Mouse (Mus musculus): ENCODE results near the gene Tm9sf3.

Gene Tm9sf3

DNA sequence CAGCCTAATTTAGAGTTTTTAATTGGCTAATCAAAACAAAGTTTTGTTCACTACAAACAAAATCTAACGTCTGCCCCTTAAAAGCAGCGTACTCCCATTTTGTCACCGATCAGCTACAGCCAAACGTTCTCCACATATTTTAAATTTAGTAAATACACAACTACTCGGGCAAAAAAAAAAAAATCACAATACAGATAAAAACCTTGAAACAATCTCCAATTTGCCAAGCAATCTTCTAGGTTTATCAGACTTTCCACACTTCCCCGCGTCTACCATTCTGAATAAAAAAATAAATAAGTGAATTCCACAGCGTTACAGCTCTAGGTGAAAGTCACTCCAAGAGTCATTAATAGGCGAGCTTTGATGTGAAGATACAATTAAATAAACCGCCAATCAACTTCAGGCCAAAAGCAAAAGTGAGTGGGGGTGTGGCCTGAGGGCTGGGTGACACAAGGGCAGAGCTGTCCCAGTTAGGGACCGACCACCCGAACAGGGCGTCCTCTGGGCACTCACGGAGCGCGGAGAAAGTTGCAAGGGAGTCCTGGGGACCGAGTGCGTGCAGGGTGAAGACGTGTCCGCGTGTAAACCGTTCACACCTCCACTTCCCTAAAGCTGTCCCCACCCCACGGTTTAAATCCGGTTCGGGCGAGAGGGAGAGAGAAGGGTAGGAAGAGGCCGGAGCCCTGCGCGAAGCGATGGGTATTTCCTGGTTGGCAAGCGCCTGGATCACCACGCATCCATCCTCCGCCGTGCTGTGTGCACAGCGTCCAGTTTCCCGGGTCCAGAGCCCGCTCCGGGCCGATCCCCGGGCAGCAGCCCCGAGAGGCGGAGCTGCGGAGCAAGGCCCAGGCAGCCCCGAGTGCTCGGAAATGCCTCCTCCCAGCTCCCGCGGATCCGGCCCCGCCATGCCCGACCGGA is 826 bp downstream of the Tm9sf3 start:
- DNase-seq (ENCODE audit: low spot score): peak; percentile 16

DNA sequence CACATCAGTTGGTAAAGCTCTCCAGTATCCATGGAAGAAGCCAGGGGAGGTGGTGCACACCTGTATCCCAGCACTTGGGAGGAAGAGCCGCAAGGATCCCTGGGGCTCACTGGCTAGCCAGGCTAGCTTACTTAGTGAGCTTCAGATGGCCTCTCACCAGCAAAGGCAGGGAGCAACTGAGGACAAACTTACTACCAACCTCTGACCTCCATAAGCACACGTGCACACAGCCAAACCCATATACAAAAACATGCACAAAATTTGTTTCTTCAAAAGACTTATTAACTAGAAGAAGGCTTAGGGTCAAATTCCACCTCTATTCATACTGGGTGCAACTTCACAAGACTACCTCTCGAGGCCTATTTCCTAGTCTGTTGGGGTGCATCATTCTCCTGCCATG is 3.1 kb downstream of the Tm9sf3 start:
- DNase-seq (ENCODE audit: low spot score): no peak

DNA sequence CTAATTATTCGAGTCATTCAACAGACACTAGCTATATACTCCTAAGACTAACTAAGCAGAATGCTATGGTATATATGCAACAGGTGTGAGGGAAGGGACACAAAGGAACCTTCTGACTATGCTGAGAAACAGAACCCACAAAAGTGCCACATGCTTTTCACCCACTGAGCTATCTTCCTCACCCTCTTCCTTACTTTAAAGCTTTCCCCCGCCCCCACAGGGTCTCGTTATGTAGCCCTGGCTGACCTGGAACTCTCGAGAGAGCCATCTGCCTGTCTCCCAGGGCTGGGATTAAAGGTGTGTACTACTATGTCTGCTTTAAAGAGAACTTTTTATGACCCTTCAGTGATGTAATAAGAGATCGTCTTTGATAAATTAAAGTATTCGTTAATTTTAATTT is 4.5 kb downstream of the Tm9sf3 start:
- no peak for DNase-seq (ENCODE audit: low spot score)

DNA sequence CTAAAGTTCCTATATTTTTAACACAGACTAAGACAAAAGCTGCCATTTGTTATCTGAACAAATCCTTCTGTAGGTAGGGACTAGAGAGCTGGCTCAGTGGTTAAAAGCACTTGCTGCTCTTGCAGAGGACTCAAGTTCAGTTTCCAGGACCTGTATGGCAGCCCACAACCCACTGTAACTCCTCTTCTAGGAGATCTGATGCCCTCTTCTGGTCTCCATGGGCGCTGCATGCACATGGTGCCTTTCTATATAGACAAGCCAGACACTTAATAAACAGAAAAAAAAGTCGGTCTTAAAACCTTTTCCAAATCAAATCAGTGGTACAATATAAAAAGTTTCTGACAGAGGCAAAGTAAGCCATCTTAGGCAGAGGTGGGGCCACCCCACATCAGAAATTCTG is 5.1 kb downstream of the Tm9sf3 start:
- no peak for DNase-seq (ENCODE audit: low spot score)

DNA sequence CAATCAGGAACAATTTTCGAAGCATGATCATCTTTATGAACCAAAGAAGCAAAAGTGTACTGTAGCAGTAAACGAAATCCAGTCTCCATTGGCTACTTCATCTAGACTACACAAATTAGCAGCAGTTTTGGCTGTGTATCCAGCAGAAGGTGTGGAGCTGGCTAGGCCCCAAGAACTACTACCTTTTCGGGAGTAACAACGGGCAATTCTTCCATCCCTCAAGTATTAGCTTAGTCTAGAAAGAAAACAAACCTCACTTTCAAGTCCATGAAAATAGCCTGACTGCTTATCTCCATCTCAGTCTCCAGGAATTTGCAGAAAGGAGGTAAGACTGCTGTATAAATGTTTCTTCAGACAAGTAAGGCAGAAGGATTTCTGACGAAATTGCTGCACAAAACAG is 9.2 kb downstream of the Tm9sf3 start:
- DNase-seq (ENCODE audit: low spot score): no peak

DNA sequence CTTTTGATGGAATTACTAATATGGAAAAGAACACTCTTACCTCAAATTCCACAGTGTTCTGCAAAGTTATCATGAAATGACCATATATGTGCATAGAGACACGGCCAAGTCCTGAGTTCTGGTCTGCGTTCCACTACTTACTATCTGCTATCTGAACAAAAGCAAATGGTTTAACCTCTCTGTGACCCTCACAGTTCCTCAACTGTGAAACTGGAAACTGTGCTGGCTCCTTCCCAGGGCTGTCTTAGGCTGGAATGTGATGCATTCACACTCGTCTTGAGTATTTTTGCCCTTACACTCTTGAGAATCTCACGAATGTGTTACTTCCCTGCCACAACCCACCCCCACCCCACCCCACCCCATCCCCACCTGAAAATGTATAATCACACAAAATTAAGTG is 14.8 kb downstream of the Tm9sf3 start:
- DNase-seq (ENCODE audit: low spot score): no peak

DNA sequence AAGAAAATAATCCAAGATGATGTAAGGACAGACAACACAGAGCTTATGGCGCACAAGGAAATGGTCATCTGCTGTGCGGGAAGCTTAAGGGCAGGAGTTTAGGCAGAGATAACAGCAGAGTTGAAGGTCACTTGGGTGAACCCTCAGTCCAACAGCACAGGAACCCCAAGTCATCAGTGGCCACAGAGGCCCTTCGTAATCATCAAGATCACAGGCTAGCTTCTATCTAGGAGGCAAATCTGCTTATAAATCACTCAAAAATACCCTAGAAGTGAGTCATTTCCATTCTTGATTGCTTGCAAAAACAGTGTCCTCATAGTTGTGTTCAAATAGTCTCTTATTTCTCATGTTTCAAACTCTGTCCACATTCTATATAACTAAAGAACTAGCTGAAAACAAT is 15.5 kb downstream of the Tm9sf3 start:
- no peak for DNase-seq (ENCODE audit: low spot score)

DNA sequence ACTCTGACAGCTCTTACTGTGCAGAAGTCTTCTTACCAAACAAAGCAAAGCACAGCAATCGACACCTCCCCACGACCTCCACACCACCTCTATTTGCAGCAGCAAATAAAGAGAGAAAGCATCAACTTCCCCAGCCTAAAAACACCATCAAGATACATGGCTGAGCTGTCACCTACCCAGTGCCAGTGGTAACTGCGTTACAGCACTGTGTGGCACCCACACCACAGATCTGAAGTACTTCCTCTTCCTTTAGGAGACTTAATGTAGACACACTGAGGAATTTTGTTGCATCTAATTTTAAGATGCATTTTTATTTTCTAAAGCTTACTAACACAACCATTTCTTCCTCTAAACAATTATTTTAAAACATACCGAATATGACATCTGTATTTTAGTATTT is 17.5 kb downstream of the Tm9sf3 start:
- no peak for DNase-seq (ENCODE audit: low spot score)

DNA sequence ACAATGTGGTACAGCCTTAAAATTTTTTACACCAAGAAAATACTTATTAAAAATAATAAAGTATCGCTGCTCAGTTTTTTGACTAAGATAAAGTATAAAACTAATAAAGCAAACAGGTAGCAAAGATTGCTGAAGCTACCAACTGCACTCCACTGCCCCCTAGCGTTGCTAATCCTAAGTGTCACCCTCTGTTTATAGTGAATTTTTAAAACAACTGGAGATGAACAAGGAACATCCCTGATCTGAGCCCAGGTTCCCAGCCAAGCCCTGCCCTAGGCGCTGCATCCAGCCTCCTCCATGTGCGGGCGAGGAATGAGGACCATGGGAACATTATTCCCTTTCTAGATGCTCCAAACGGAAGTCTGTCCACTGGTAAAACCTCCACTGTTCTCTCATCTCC is 19.2 kb downstream of the Tm9sf3 start:
- DNase-seq (ENCODE audit: low spot score): peak; percentile 31

DNA sequence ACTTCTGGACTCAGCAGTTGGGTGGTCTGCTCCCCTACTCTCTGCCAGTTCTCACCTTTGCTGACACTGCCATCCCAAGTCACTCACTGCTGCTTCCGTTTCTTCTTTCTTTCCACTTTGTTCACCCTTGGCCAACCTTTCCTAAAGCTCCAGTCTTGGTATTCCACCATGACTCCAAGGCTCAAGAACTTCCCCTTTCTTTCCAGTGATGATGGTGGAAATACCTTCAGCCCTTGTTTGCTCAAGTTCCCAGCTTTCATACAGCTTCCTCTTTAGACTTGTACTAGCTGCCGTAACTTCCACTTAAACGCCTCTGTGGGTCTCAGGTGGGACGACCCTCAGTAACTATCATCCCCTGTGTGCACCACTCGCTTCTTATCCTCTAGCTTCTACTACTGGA is 21.8 kb downstream of the Tm9sf3 start:
- DNase-seq (ENCODE audit: low spot score): no peak

DNA sequence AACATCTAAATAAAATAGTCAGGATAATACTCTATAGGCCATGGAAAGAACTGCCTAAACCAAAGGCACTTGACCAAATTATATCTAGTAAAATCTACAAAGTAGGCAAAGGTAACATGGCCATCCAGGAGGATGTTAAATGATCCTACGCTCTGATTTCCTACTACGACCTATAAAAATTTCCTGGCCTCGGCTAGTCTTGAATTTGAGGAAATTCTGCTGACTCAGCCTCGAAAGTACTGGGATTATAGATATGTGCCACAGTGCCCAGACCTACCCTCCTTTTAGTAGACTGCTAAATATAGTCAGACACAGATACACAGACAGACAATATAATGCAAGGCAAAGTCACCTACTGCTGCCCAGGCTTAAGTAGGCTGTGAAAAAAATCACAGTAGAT is 30.1 kb downstream of the Tm9sf3 start:
- DNase-seq (ENCODE audit: low spot score): no peak

DNA sequence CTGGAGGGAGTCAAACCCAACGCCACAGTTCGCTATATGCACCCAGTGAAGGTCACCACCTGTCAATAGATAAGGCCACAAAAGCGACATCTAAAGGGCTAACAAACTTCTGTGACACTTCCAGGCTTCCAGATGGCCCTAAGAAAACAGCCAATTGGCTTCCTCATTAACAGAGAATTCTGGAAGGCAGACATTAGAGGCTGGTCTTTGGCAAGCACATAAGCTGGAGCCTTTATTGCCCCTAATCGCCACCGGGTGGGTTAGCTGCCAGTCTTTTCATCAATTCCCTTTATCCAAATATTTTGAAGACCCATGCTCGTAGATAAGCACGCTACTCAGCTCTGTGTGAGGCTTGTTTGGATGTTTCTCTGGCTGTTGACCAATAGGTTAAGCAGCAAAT is 55.5 kb downstream of the Tm9sf3 start:
- no peak for DNase-seq (ENCODE audit: low spot score)

DNA sequence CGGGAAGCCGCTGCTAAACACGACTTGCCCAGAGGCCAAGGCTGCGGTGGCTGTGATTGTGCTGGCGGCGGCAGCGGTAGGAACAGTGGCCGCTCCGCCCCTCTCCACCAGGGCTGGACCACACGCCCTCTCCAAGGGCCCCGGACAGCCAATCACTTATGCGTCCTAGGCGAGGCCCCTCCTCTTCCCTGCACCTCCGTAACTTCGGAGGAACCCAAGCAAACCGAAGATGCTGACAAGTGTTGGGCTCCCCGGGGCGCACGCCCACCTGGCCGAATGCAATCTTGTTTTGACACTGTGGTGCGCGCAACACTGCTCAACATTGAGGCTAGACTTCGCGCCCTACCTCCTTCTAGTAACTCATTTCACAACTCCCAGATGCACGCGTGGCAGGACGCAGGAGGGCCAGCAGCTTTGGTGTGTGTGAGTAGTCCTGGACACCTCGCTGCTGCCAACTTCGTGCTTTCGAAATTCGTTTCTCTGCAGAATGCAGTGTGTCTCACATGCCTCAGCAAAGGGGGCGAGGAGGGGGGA is 56.9 kb downstream of the Tm9sf3 start, which contains the start of gene Tll2:
Gene Tll2, minus strand, starts transcription at position 25 of the 534 bp plus-strand sequence.
- DNase-seq (ENCODE audit: low spot score): no peak

DNA sequence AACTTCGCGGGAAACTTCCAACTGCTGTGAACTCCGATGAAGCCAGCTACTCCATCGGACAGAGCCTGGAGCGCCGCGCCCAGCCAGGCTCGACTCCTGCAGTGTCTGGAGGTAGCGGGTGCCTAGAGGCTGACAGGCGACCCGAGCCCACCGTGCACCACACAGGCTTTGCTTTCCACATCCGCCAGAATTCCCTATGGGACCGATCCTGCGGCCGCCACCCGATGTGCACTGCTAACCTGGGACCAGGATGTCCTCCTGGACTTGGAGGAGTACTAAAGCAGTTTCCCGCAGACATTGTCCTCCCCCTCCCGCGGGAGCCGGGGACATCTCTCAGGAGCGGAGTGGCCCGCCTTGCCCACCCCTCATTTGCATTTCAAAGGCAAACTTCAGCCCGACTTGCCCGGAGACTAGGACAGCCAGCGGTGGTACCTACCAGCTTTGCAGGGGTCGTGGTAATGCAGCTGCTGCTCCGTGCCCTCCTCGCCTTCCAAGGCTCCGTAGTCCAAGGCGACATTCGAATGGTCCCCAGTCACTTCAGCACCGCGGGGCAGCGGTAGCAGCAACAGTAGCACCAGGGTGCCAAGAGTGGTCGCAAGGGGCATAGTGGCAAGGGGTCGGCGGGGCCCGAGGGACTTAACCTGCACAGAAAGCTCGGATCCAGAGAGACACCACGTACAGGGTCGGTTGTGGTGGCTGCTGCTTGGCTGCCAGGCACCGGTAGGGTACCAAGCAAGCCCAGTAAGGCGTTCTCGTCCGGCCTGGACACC is 57.6 kb downstream of the Tm9sf3 start:
- no peak for DNase-seq (ENCODE audit: low spot score)

DNA sequence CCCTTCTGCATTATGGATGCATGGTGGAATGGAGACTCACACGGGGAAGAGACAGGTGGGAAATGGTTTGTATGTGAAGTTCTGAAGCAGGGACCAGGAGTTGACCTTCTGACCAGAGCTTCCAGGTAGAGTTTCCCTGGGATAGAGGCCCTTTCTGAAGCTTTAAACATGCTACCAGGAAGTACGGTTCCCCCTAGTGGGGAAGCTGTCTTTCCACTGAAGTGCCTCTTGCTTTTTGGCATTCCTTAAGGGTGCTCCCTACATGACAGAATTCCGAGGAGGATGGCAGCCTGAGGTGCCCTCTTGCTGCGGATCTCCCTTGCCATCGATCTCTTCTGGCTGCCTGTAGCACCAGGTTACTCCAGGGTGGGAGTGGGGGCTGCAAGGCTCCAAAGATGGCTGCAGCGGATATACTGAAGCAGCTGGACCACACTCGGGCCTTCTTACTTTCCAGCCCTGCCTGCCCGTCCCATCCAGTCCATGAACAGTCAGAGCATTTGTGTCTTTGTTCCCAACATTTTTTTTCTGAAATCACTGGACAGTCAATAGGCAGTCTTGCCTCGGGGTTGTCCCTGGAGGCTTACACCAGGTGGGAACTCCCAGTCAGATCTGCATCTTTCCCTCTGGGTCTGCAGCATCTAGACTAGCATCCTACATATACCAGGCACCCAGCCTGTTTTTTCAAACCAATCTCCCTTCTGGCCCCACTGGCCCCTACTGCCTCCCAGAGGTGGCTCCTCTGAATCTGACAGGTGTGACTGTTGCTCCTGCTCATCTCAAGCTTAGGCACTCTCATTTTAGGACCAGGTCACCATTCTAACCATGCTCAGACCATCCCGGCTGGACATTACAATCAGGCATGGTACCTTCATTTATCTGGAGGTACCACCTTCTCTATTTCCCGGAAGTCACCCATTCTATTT is 59.4 kb downstream of the Tm9sf3 start:
- DNase-seq (ENCODE audit: low spot score): peak; percentile 20

DNA sequence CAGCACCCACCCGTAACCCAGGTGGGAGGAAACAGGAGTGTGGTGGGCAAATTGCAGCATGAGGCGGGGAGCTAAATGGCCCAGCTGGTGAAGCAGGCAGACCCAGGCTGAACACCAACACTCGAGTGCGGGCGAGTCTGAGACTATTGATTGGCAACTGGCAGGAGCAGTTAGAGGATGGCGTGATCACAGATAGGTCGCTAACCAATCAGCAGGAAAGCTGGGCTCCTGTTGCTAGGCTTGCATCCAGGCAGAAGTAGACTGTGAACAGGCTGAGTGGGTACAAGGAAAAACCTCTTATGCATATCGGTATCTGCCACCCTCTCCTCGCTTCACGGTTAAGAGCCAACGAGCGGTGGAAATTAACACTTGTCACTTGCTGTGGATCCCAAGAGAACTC is 66.2 kb downstream of the Tm9sf3 start:
- DNase-seq (ENCODE audit: low spot score): peak; percentile 36

DNA sequence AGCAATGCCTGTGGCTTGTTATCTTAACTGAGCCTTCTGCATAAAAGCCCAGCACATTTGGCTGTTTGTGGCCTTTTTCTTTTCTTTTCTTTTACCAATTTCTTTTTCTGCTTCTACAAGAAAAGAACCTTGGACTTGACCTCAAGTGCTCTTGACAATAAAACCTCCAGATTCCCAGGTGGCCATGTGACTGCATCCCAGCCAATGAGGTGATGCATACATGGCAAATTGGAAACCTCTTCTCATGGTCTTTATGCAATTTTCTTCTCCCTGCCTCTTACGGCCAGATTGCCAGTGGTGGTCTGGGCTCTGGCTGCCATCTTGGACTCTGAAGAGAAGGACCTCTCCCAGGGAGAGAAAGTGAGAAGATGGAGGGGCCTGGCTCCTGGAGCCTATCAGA is 70.4 kb downstream of the Tm9sf3 start:
- no peak for DNase-seq (ENCODE audit: low spot score)

DNA sequence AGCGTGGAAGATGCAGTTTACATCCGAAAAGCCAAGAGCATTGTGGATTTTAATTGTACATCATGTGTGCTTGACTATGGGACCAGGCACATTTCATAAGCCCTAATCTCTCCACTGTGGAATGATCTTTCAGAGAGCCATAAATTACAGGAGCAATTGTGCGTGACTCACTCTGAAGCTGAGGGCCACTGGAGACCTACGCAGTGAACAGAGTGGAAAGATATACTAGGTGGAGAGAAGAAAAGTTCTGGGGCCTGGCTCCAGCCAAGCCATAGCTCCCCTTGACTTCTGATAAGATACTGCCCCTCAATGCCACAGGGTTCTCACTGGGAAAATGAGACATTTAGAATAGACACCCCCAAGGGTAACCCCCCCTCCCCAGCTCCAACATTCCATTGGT is 70.8 kb downstream of the Tm9sf3 start:
- DNase-seq (ENCODE audit: low spot score): no peak

DNA sequence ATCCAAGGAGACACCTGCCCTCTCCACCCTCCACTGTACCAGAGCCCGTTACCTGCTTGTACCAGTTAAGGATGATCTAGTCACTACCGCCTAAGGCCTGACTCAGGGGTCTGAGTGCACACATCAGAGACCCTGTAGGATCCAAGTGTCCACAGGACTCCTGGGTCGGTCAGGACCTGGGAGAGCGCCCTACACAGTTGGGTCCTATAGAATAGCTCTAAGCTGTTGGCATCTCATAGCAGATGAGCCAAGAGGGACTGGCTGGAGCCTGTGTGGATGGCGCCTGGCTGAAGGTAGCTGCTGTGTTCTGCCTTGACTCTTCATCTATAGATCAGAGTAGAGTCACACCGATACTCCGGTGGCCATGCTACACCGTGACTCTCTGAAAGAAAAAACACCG is 72.1 kb downstream of the Tm9sf3 start:
- no peak for DNase-seq (ENCODE audit: low spot score)

DNA sequence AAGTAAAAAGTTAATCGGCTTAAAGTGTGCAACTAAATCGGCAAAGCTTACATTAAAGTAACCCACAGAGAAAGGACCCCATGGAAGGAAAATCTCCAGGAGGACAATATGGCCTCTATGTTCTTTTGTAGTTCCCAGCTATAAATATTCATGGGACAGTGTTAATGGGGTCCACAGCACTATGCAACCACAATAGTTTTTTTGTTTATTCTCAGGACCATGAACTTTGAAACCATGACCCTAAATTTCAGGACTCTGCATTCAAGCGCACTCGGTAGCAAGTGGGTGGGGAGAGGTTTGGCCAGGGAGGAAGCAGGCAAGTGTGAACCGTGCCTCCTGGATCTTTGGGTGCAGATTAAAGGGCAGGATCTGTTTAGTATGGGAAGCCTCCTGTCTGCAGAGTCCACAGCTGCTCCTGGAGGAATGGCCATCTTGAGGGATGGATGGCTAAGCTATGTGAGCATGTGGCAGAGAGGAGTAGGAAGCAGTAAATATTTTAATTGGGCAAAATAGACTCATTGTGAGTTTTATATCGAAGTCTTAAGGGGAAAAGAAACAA is 72.8 kb downstream of the Tm9sf3 start:
- DNase-seq (ENCODE audit: low spot score): no peak

DNA sequence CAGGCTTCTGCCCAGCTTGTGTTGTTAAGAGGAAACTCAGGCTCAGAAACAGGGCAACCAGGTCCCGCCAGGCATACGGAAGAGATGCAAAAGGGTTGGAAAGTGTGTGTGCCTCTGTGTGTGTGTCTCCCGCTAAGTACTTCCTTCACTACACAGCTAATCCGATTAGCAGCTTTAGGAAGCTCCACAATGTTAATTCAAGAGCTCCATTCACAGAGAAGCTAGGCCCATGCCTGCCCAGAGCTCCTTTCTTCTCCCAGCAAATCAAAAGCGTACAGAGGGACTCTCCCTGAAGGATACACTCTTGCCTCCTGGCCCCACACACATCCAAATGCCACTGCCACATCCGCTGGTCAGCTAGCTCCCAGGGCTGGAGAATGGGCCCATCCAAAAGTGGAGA is 86.5 kb downstream of the Tm9sf3 start:
- no peak for DNase-seq (ENCODE audit: low spot score)

DNA sequence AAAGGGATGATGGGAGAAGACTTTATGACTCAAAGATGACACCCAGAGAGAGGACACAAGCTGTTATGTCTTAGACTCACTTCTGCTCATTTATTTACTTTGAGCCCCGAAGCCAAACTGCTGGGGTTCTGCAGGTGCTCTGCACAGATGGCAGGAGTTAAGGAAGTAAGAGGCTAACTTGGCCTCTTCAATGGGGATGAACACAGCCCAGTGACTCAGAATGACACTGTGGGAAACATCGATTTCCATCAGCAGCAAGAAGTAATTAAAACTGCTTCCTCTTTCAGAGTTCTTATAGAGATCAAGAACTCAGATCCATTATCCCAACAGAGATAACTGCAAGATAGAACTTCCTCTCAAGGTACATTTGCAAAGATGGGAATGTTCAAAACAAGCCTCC is 86.9 kb downstream of the Tm9sf3 start:
- DNase-seq (ENCODE audit: low spot score): no peak

Data from layer of hippocampus, adult 9-10 months (tissue).